Mouse (Mus musculus) thymus, postnatal 10 days (tissue): ENCODE data around the gene Gpd1l.

Source experiments
- DNase-seq, 2 experiments: peaks; one replicate each; pipeline ENCODE4 v3.0.0; 2021; ENCODE audit warnings: low spot score in 2 of 2

Gpd1l gene

GRCm38 (mm10) chr9:114930464-114931090, 3.2 kb downstream of the Gpd1l start:
- DNase-seq = no peak

- no peak for DNase-seq
These were observed 8.2 kb downstream of the Gpd1l start for GRCm38 (mm10) chr9:114925571-114925970.

- no peak for DNase-seq
These were observed 8.7 kb downstream of the Gpd1l start for GRCm38 (mm10) chr9:114925039-114925438.

- no peak for DNase-seq
These were observed 9.3 kb downstream of the Gpd1l start for GRCm38 (mm10) chr9:114924511-114924910.

GRCm38 (mm10) chr9:114922209-114922608, 11.6 kb downstream of the Gpd1l start:
- no peak for DNase-seq

- DNase-seq = no peak
These were observed 12.3 kb downstream of the Gpd1l start for GRCm38 (mm10) chr9:114921352-114922081.

GRCm38 (mm10) chr9:114920569-114920968, 13.2 kb downstream of the Gpd1l start:
- DNase-seq = no peak

- peak; percentile 7 to 64 for DNase-seq
These were observed 20.8 kb downstream of the Gpd1l start for GRCm38 (mm10) chr9:114912680-114913649.

GRCm38 (mm10) chr9:114907509-114907908, 26.3 kb downstream of the Gpd1l start:
- no peak for DNase-seq

GRCm38 (mm10) chr9:114895919-114896318, 37.9 kb downstream of the Gpd1l start:
- DNase-seq = no peak

- DNase-seq = no peak
These were observed 40.8 kb downstream of the Gpd1l start for GRCm38 (mm10) chr9:114892974-114893373.

- DNase-seq = no peak
These were observed 43.4 kb downstream of the Gpd1l start for GRCm38 (mm10) chr9:114890377-114890776.

- DNase-seq = no peak
These were observed 44.9 kb downstream of the Gpd1l start for GRCm38 (mm10) chr9:114888856-114889407.

GRCm38 (mm10) chr9:114887699-114888098, 46.1 kb downstream of the Gpd1l start:
- DNase-seq = peak; percentile 7 to 36

GRCm38 (mm10) chr9:114885991-114886662, 47.7 kb downstream of the Gpd1l start:
- no peak for DNase-seq

GRCm38 (mm10) chr9:114885564-114885963, 48.2 kb downstream of the Gpd1l start:
- no peak for DNase-seq

GRCm38 (mm10) chr9:114881977-114882376, 51.8 kb downstream of the Gpd1l start:
- DNase-seq = no peak

- no peak for DNase-seq
These were observed 78.5 kb downstream of the Gpd1l start for GRCm38 (mm10) chr9:114855327-114855726.

GRCm38 (mm10) chr9:114854686-114855085, 79.1 kb downstream of the Gpd1l start:
- no peak for DNase-seq

GRCm38 (mm10) chr9:114853336-114853735, 80.5 kb downstream of the Gpd1l start:
- no peak for DNase-seq
